Mouse (Mus musculus): ENCODE results near the gene Tent4b. TPM values are rescaled to one million over a fixed set of nuclear protein-coding genes. Genes with fewer than 3 reads are reported as not detected.

The Tent4b gene
- polyA plus RNA-seq, 1 experiment: 30.9 TPM

- no peak for DNase-seq (ENCODE audit: extremely low spot score in 1 of 2, low spot score in 1 of 2)
Measured at GRCm38 (mm10) chr8:88299907-88300603, 101.0 kb downstream of the Tent4b start.

GRCm38 (mm10) chr8:88301589-88302437 lies 102.8 kb downstream of the Tent4b start:
- DNase-seq (ENCODE audit: extremely low spot score in 1 of 2, low spot score in 1 of 2): no peak

- no peak for DNase-seq (ENCODE audit: extremely low spot score in 1 of 2, low spot score in 1 of 2)
Measured at GRCm38 (mm10) chr8:88305814-88306213, 106.8 kb downstream of the Tent4b start.

GRCm38 (mm10) chr8:88306511-88306910 lies 107.5 kb downstream of the Tent4b start:
- DNase-seq (ENCODE audit: extremely low spot score in 1 of 2, low spot score in 1 of 2): no peak

- DNase-seq (ENCODE audit: extremely low spot score in 1 of 2, low spot score in 1 of 2): no peak
Measured at GRCm38 (mm10) chr8:88307736-88308135, 108.7 kb downstream of the Tent4b start.

Other genes with a start within 250 kb of the Tent4b start
- gene Zfp423, start 239.6 kb upstream of the Tent4b start, polyA plus RNA-seq (2012; rRNA removed): 21.3 and 31.1 TPM in 2 replicates
- gene Cnep1r1, start 80.4 kb upstream of the Tent4b start, polyA plus RNA-seq (2012; rRNA removed): 41.2 and 42.9 TPM in 2 replicates
- 35.7 and 35.9 TPM in 2 replicates for gene Heatr3, start 61.4 kb upstream of the Tent4b start, polyA plus RNA-seq (2012; rRNA removed)
- gene Adcy7, start 73.2 kb downstream of the Tent4b start, polyA plus RNA-seq (2012; rRNA removed): 2.5 and 3.4 TPM in 2 replicates
- gene Brd7, start 163.0 kb downstream of the Tent4b start, polyA plus RNA-seq (2012; rRNA removed): 54.5 and 66.0 TPM in 2 replicates

Measured in frontal cortex, adult 2 months (tissue).